Mouse (Mus musculus) liver, embryonic 15.5 days (tissue): ENCODE measurements around the gene Slc25a47. TPM values are rescaled to one million over a fixed set of nuclear protein-coding genes. Genes with fewer than 3 reads are reported as not detected.

ENCODE experiments used
- ATAC-seq: fragments of 200-750 bp; cut with Nextera tagmentation; 2 replicates; pipeline ENCODE4 v1.8.0; 2017; ENCODE audit warnings: moderate number of reproducible peaks, mild to moderate bottlenecking, moderate library complexity; ENCODE audit not compliant: insufficient read depth
- H3K27ac ChIP-seq: fragments of 300-500 bp; sonication (generic); replicated peaks from 2 replicates; pipeline ENCODE4 v1.5.1; 2015; ENCODE audit warnings: mild to moderate bottlenecking, inconsistent platforms
- H3K27me3 ChIP-seq: fragments of 300-500 bp; sonication (generic); 2 replicates; pipeline ENCODE4 v1.6.1; 2015; ENCODE audit warnings: mild to moderate bottlenecking, inconsistent platforms
- H3K36me3 ChIP-seq: fragments of 300-500 bp; sonication (generic); replicated peaks from 2 replicates; pipeline ENCODE4 v1.6.1; 2015; ENCODE audit warnings: moderate library complexity, mild to moderate bottlenecking, inconsistent platforms
- H3K4me1 ChIP-seq: fragments of 300-500 bp; sonication (generic); replicated peaks from 2 replicates; pipeline ENCODE4 v1.6.1; 2015; ENCODE audit warnings: inconsistent platforms
- H3K4me2 ChIP-seq: fragments of 300-500 bp; sonication (generic); 2 replicates; pipeline ENCODE4 v1.6.1; 2015; ENCODE audit warnings: moderate library complexity, mild to moderate bottlenecking, inconsistent platforms
- H3K4me3 ChIP-seq: fragments of 300-500 bp; sonication (generic); replicated peaks from 2 replicates; pipeline ENCODE4 v1.5.1; 2015; ENCODE audit warnings: mild to moderate bottlenecking, inconsistent platforms
- H3K9ac ChIP-seq: fragments of 300-500 bp; sonication (generic); 2 replicates; pipeline ENCODE4 v1.6.1; 2015; ENCODE audit warnings: moderate library complexity, mild to moderate bottlenecking, inconsistent platforms
- H3K9me3 ChIP-seq: fragments of 300-500 bp; sonication (generic); replicated peaks from 2 replicates; pipeline ENCODE4 v1.6.1; 2016; ENCODE audit warnings: inconsistent platforms
- WGBS: fragments of 180-500 bp; shearing (Covaris S2); methylation state at CpG from one replicate; pipeline ENCODE4 v1.1.7; 2015; ENCODE audit warnings: mixed read lengths; ENCODE audit not compliant: insufficient replicate concordance; 5-methylcytosine and 5-hydroxymethylcytosine counted together
- polyA plus RNA-seq: library from polyadenylated mRNA; unstranded; fragments of >200 nt; fragmentation: Nextera tagmentation; extraction: Ambion mirVana; gene quantifications from 2 replicates; pipeline ENCODE4 v1.2.1, GENCODE M21; 2015

Gene Slc25a47
- polyA plus RNA-seq, 1 experiment from 2014 or later: 13.2 TPM

GRCm38 (mm10) chr12:108892989-108893714 is 57.3 kb downstream of the Slc25a47 start, which contains the start of gene Wdr25:
Gene Wdr25 (plus strand): TSS chr12:108893631.
- no peaks in the 10 kb centered on the region for H3K27me3 ChIP-seq
- peak within 1 kb of the TSS; percentile 89 for H3K4me2 ChIP-seq
- H3K4me3 ChIP-seq: peak within 1 kb of the TSS; percentile 81
- peak within 1 kb of the TSS; percentile 54 for H3K27ac ChIP-seq
- WGBS: 11% methylated on average over 12 of the region's 12 CpGs
- H3K4me1 ChIP-seq: peaks cover 28% of the 10 kb centered on the region
- H3K9me3 ChIP-seq: no peaks in the 10 kb centered on the region
- ATAC-seq: no peak
- peak within 1 kb of the TSS; percentile 73 for H3K9ac ChIP-seq
- peaks cover 13% of the 10 kb centered on the region for H3K36me3 ChIP-seq

GRCm38 (mm10) chr12:108893715-108894431 is 58.0 kb downstream of the Slc25a47 start, which contains the start of gene Wars:
Gene Wars (minus strand): TSS chr12:108894174.
- peak; percentile 100 for ATAC-seq
- peak within 1 kb of the TSS; percentile 89 for H3K4me2 ChIP-seq
- no peaks in the 10 kb centered on the region for H3K9me3 ChIP-seq
- under 1% methylated on average over 58 of the region's 58 CpGs for WGBS
- peak within 1 kb of the TSS; percentile 73 for H3K9ac ChIP-seq
- peak within 1 kb of the TSS; percentile 54 for H3K27ac ChIP-seq
- H3K27me3 ChIP-seq: no peaks in the 10 kb centered on the region
- H3K36me3 ChIP-seq: peaks cover 12% of the 10 kb centered on the region
- peak within 1 kb of the TSS; percentile 81 for H3K4me3 ChIP-seq
- peaks cover 28% of the 10 kb centered on the region for H3K4me1 ChIP-seq

DNA sequence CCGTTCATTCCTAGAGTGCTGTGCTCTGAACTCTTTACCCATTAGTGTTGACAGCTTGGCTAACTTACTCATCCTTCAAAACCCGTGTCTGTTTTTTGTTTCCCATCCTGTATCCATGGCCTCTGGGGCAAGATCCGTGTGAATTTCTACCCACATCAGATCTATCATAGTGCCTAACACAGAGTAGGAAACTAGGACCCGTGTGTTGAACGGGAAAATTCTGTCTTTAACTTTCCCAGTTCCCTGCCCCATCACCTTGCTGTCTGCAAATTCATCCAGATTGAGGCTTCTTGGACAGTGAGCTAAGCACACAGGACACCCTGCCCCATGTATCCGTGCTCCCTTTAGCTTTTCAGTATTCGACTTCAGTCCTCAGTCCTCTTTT is 58.6 kb downstream of the Slc25a47 start:
- Histone ChIP-seq H3K27ac (peak overlapping the region; percentile 54; the same call in 1 of the 2 replicates), H3K9ac (peak overlapping the region; percentile 66), H3K36me3 (peaks cover 12% of the 10 kb centered on the region), H3K4me3 (peak overlapping the region; percentile 81), H3K4me1 (peaks cover 28% of the 10 kb centered on the region), H3K9me3 (no peaks in the 10 kb centered on the region), H3K4me2 (peak overlapping the region; percentile 89), H3K27me3 (no peaks in the 10 kb centered on the region)
- peak; percentile 1 for ATAC-seq
- WGBS: 2% methylated on average over 7 of the region's 7 CpGs

DNA sequence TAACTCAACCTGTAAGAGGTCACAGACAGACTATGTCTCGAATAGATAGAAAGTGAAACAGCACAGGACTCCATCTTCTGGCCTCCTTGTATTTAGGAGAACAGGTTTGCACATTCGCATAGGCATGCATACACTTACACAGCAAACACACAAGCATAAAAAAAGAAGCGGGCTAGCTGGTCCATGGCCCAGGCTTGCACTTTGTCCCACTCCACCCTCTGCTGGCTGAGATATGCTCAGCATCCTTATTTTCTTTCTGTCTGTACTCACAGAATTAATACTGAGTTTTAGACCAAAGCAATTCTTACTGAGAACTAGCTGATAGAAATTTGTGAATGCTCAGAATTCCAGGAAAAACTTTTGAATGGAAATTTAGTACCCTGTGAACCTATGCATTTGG is 60.2 kb downstream of the Slc25a47 start:
- ATAC-seq: no peak
- Histone ChIP-seq H3K4me2 (no peak overlapping the region), H3K4me3 (no peak overlapping the region), H3K9me3 (no peaks in the 10 kb centered on the region), H3K4me1 (peaks cover 28% of the 10 kb centered on the region), H3K27me3 (no peaks in the 10 kb centered on the region), H3K9ac (no peak overlapping the region), H3K36me3 (no peaks in the 10 kb centered on the region), H3K27ac (no peak overlapping the region)
- 47% methylated on average over 3 of the region's 3 CpGs for WGBS

- Histone ChIP-seq H3K9me3 (no peaks in the 10 kb centered on the region), H3K36me3 (no peaks in the 10 kb centered on the region), H3K4me2 (no peak overlapping the region), H3K4me1 (no peaks in the 10 kb centered on the region), H3K27me3 (no peaks in the 10 kb centered on the region), H3K4me3 (no peak overlapping the region), H3K27ac (no peak overlapping the region), H3K9ac (no peak overlapping the region)
- ATAC-seq: no peak
- WGBS: 27% methylated on average over 5 of the region's 5 CpGs
Observed at GRCm38 (mm10) chr12:108901346-108901745, 65.5 kb downstream of the Slc25a47 start.

- no peak overlapping the region for H3K27ac ChIP-seq
- H3K4me3 ChIP-seq: no peak overlapping the region
- no peaks in the 10 kb centered on the region for H3K27me3 ChIP-seq
- no peak overlapping the region for H3K4me2 ChIP-seq
- no peak overlapping the region for H3K9ac ChIP-seq
- no peaks in the 10 kb centered on the region for H3K9me3 ChIP-seq
- H3K4me1 ChIP-seq: no peaks in the 10 kb centered on the region
- H3K36me3 ChIP-seq: no peaks in the 10 kb centered on the region
- 0 out of 2 replicates have a peak, but pooled peaks have one; percentile 47 for ATAC-seq
- WGBS: 21% methylated on average over 8 of the region's 8 CpGs
Observed at GRCm38 (mm10) chr12:108902940-108903339, 67.1 kb downstream of the Slc25a47 start.

DNA sequence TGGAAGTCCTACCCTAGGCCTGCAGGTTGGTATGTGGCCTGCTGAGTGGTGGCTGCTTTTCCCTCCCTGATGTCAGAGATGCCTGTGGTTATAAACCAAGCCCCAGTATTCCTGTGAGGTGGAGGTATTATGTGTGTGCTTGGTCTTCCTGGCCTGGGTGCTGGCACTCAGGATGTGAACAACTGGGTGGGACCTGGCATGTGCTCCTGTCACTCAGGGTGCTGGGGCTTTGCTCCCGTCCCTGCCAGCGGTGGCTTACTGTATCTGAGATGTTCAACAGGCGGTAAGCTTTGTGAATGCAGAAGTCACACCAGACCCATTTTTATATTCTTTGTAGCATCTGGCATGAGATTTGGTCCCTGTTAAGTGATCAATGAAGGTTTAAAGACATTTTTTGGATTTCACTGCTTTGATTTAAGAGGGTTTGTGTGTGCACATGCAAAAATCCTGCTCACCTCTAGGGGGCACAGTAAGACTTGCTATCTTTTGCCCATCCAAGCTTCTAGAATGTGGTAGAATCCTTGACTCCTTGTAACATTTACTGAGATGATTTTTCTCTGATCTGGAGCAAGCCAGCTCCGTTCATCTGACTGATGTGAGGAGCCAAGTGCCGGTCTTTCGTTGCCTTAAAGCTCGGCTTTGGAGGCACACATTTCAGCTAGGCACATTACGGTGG is 67.9 kb downstream of the Slc25a47 start:
- no peak overlapping the region for H3K4me3 ChIP-seq
- H3K9ac ChIP-seq: no peak overlapping the region
- no peaks in the 10 kb centered on the region for H3K4me1 ChIP-seq
- H3K9me3 ChIP-seq: no peaks in the 10 kb centered on the region
- H3K4me2 ChIP-seq: no peak overlapping the region
- H3K27me3 ChIP-seq: no peaks in the 10 kb centered on the region
- 78% methylated on average over 8 of the region's 8 CpGs for WGBS
- no peak for ATAC-seq
- H3K27ac ChIP-seq: no peak overlapping the region
- H3K36me3 ChIP-seq: no peaks in the 10 kb centered on the region

- Histone ChIP-seq H3K27me3 (no peaks in the 10 kb centered on the region), H3K9ac (no peak overlapping the region), H3K9me3 (no peaks in the 10 kb centered on the region), H3K4me1 (no peaks in the 10 kb centered on the region), H3K27ac (no peak overlapping the region), H3K36me3 (no peaks in the 10 kb centered on the region), H3K4me2 (no peak overlapping the region), H3K4me3 (no peak overlapping the region)
- no peak for ATAC-seq
- 85% methylated on average over 8 of the region's 8 CpGs for WGBS
Observed at GRCm38 (mm10) chr12:108904276-108904653, 68.4 kb downstream of the Slc25a47 start.

DNA sequence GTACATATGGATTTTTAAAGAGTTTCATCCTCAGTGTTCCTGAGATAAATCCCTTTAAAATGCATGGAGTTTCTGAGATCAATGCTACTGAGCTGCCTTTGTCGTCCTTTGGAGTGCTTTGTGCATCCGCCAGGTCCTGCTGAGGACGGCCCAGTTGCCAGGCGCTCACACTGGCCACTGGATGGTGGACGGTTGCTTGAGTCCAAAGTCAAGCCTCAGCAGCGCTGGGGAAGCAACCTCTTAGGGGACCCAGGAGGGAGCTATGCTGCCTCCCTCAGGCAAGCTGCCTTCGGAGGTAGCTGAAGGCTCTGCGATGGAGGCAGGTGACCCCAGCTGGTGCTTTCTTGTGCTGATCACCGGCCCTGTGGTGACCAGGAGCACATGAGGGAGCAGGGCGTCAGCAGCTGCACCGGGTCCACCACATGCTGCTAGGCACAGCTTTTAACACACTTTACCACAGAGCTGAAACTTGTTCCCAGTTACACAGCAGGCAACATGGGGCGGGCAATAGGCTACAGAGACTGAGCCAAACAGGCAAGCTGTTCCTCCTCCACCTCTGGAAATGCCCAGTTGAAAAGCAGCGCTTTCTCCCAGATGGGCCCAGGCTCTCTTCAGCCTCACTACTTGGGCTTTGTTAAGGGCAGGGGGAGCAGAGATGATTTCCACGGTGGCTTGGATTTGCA is 69.9 kb downstream of the Slc25a47 start:
- H3K4me1 ChIP-seq: no peaks in the 10 kb centered on the region
- no peak for ATAC-seq
- no peak overlapping the region for H3K9ac ChIP-seq
- H3K4me3 ChIP-seq: no peak overlapping the region
- no peak overlapping the region for H3K27ac ChIP-seq
- H3K36me3 ChIP-seq: no peaks in the 10 kb centered on the region
- H3K27me3 ChIP-seq: no peaks in the 10 kb centered on the region
- WGBS: 66% methylated on average over 14 of the region's 14 CpGs
- H3K4me2 ChIP-seq: no peak overlapping the region
- H3K9me3 ChIP-seq: no peaks in the 10 kb centered on the region

DNA sequence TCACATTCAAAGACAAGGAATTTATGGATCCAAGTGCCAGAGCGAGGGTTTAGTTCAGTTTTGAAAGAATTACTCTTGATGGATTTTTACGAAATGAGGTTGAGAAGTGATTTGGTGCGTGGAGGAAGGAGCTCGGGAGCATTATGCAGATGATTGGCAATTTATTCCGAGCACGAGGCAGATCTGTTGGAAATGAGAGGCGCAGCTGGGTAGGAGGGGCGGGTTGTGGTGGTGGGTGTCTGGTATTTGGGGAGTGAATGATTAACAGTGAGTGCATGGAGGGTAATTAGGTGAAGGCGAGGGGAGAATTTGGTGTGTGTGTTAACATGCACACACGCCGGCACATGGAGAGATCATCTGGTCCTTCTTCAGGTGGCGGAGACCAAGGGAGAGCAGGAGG is 70.6 kb downstream of the Slc25a47 start:
- Histone ChIP-seq H3K36me3 (no peaks in the 10 kb centered on the region), H3K27me3 (no peaks in the 10 kb centered on the region), H3K4me2 (no peak overlapping the region), H3K4me3 (no peak overlapping the region), H3K9ac (no peak overlapping the region), H3K9me3 (no peaks in the 10 kb centered on the region), H3K4me1 (no peaks in the 10 kb centered on the region), H3K27ac (no peak overlapping the region)
- 80% methylated on average over 12 of the region's 12 CpGs for WGBS
- no peak for ATAC-seq
